Mouse (Mus musculus) liver, adult 2 months (tissue): ENCODE measurements at regions not wholly inside any gene's neighbourhood (a gene's known extent, or its start where the extent isn't known, plus 50 kb on each side); places are given as distances from the start of the nearest gene placed in this dataset.

Experiments
- CTCF ChIP-seq: fragments of 200-500 bp; IDR thresholded peaks from 2 replicates; pipeline ENCODE4 v1.5.1; 2011; ENCODE audit warnings: low read depth, low read length, control low read depth
- POLR2A ChIP-seq: fragments of 200-500 bp; IDR thresholded peaks from 2 replicates; pipeline ENCODE4 v1.6.1; 2011; ENCODE audit warnings: low read length, control low read depth; ENCODE audit not compliant: insufficient read depth; ENCODE audit errors: extremely low read depth

DNA sequence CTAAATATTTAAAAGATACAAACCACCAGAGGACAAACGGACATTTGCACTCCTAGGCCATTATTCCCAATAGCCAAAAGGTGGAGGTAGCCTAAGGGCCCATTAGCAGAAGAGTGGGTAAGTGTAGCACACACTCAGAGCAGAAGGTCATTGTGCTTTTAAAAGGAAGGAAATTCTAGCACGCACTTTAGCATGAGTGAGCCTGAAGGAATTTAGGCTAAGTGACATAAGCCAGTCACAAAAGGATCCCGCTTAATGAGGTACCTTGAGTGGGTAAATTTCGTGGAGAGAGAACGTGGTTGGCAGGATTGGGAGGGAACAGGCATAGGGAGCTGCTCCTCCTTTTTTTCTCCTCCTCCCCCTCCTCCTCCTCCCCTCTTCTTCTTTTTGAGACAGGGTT lies 70.4 kb upstream of the Cd28 start:
- TF ChIP-seq CTCF (no peak), POLR2A (no peak)
